Mouse (Mus musculus) intestine, embryonic 14.5 days (tissue): Measurements from ENCODE around the gene Zbtb20. TPM values are rescaled to one million over a fixed set of nuclear protein-coding genes. Genes with fewer than 3 reads are reported as not detected.

Experiments used
- ATAC-seq: fragments of 200-750 bp; cut with Nextera tagmentation; replicated peaks from 2 replicates; pipeline ENCODE4 v1.8.0; 2017; ENCODE audit warnings: low read depth, moderate number of reproducible peaks, moderate TSS enrichment, moderate library complexity; ENCODE audit not compliant: low FRiP score, low TSS enrichment
- DNase-seq: peaks from one replicate; pipeline ENCODE4 v3.0.0-alpha.2; 2018; ENCODE audit warnings: low spot score
- H3K27ac ChIP-seq: fragments of 300-500 bp; sonication (generic); 2 replicates; pipeline ENCODE4 v1.5.1; 2014; ENCODE audit warnings: low read depth, mild to moderate bottlenecking, control low read depth
- H3K27me3 ChIP-seq: fragments of 300-500 bp; sonication (generic); replicated peaks from 2 replicates; pipeline ENCODE4 v1.6.1; 2014; ENCODE audit warnings: low read length, control low read depth; ENCODE audit not compliant: control insufficient read depth, insufficient read depth
- H3K36me3 ChIP-seq: fragments of 300-500 bp; sonication (generic); 2 replicates; pipeline ENCODE4 v1.6.1; 2014; ENCODE audit warnings: low read length, control low read depth; ENCODE audit not compliant: control insufficient read depth, insufficient read depth
- H3K4me1 ChIP-seq: fragments of 300-500 bp; sonication (generic); replicated peaks from 2 replicates; pipeline ENCODE4 v1.6.1; 2014; ENCODE audit warnings: low read length, control low read depth, mixed read lengths; ENCODE audit not compliant: control insufficient read depth, insufficient read depth
- H3K4me2 ChIP-seq: fragments of 300-500 bp; sonication (generic); 2 replicates; pipeline ENCODE4 v1.6.1; 2014; ENCODE audit warnings: low read length
- H3K4me3 ChIP-seq: fragments of 300-500 bp; sonication (generic); 2 replicates; pipeline ENCODE4 v1.5.1; 2014; ENCODE audit warnings: low read depth, low read length, control low read depth, mixed read lengths
- H3K9ac ChIP-seq: fragments of 300-500 bp; sonication (generic); 2 replicates; pipeline ENCODE4 v1.6.1; 2014; ENCODE audit warnings: mild to moderate bottlenecking, low read length
- H3K9me3 ChIP-seq: fragments of 300-500 bp; sonication (generic); 2 replicates; pipeline ENCODE4 v1.6.1; 2016; ENCODE audit warnings: low read length, control low read depth; ENCODE audit not compliant: control insufficient read depth
- WGBS: fragments of 180-500 bp; shearing (Covaris S2); extraction: QIAGEN DNeasy Blood & Tissue Kit; methylation state at CpG from one replicate; pipeline ENCODE4 v1.1.7; 2014; 5-methylcytosine and 5-hydroxymethylcytosine counted together
- polyA plus RNA-seq: library from polyadenylated mRNA; unstranded; fragments of >200 nt; fragmentation: Nextera tagmentation; extraction: Ambion mirVana; gene quantifications from 2 replicates; pipeline ENCODE4 v1.2.1, GENCODE M21; 2014

The Zbtb20 gene
- polyA plus RNA-seq, 1 experiment from 2014 or later, result 27.3 TPM

- Histone ChIP-seq H3K4me3 (no peak overlapping the region), H3K27ac (peak overlapping the region; percentile 79), H3K4me2 (no peak overlapping the region; the same call in 1 of the 2 replicates), H3K9ac (no peak overlapping the region), H3K4me1 (peaks cover 18% of the 10 kb centered on the region; the same call in 1 of the 2 replicates), H3K36me3 (no peaks in the 10 kb centered on the region), H3K9me3 (no peaks in the 10 kb centered on the region), H3K27me3 (no peaks in the 10 kb centered on the region)
- WGBS, result 8% methylated on average over 10 of the region's 10 CpGs
- DNase-seq (peak; percentile 68), ATAC-seq (peak; percentile 67; the same call in 1 of the 2 replicates)
Measured at GRCm38 (mm10) chr16:43577399-43577798, 701.7 kb downstream of the Zbtb20 start.

GRCm38 (mm10) chr16:43578351-43578750, 702.7 kb downstream of the Zbtb20 start:
- DNase-seq (no peak), ATAC-seq (no peak)
- Histone ChIP-seq H3K4me2 (no peak overlapping the region), H3K4me1 (peaks cover 18% of the 10 kb centered on the region; the same call in 1 of the 2 replicates), H3K27ac (no peak overlapping the region), H3K9me3 (no peaks in the 10 kb centered on the region), H3K36me3 (no peaks in the 10 kb centered on the region), H3K4me3 (no peak overlapping the region), H3K27me3 (no peaks in the 10 kb centered on the region), H3K9ac (no peak overlapping the region)
- 58% methylated on average over 5 of the region's 5 CpGs for WGBS

- WGBS, result 85% methylated on average over 4 of the region's 4 CpGs
- Histone ChIP-seq H3K27me3 (no peaks in the 10 kb centered on the region), H3K36me3 (no peaks in the 10 kb centered on the region), H3K9ac (no peak overlapping the region), H3K9me3 (no peaks in the 10 kb centered on the region), H3K27ac (no peak overlapping the region), H3K4me2 (no peak overlapping the region), H3K4me1 (peaks cover 18% of the 10 kb centered on the region; the same call in 1 of the 2 replicates), H3K4me3 (no peak overlapping the region)
- DNase-seq (no peak), ATAC-seq (no peak)
Measured at GRCm38 (mm10) chr16:43579111-43579510, 703.4 kb downstream of the Zbtb20 start.

GRCm38 (mm10) chr16:43580321-43580822, 704.7 kb downstream of the Zbtb20 start:
- Histone ChIP-seq H3K36me3 (no peaks in the 10 kb centered on the region), H3K9ac (no peak overlapping the region), H3K27me3 (no peaks in the 10 kb centered on the region), H3K4me3 (no peak overlapping the region), H3K9me3 (no peaks in the 10 kb centered on the region), H3K4me1 (peaks cover 15% of the 10 kb centered on the region; the same call in 1 of the 2 replicates), H3K27ac (no peak overlapping the region), H3K4me2 (no peak overlapping the region)
- DNase-seq, result no peak
- 91% methylated on average over 6 of the region's 6 CpGs for WGBS
- ATAC-seq, result no peak

GRCm38 (mm10) chr16:43581551-43581950, 705.9 kb downstream of the Zbtb20 start:
- Histone ChIP-seq H3K9me3 (no peaks in the 10 kb centered on the region), H3K27ac (no peak overlapping the region), H3K36me3 (no peaks in the 10 kb centered on the region), H3K4me2 (no peak overlapping the region), H3K27me3 (no peaks in the 10 kb centered on the region), H3K4me3 (no peak overlapping the region), H3K9ac (no peak overlapping the region), H3K4me1 (peaks cover 10% of the 10 kb centered on the region; the same call in 1 of the 2 replicates)
- DNase-seq (no peak), ATAC-seq (no peak)
- WGBS, result 83% methylated on average over 4 of the region's 4 CpGs

GRCm38 (mm10) chr16:43586859-43587429, 711.3 kb downstream of the Zbtb20 start:
- Histone ChIP-seq H3K4me2 (no peak overlapping the region), H3K4me3 (no peak overlapping the region), H3K27ac (no peak overlapping the region), H3K9ac (no peak overlapping the region), H3K36me3 (no peaks in the 10 kb centered on the region), H3K27me3 (no peaks in the 10 kb centered on the region), H3K9me3 (no peaks in the 10 kb centered on the region), H3K4me1 (0 out of 2 replicates have a peak, but pooled peaks cover 2% of the 10 kb centered on the region)
- 85% methylated on average over 4 of the region's 4 CpGs for WGBS
- DNase-seq (no peak), ATAC-seq (no peak)

- Histone ChIP-seq H3K4me3 (no peak overlapping the region), H3K4me1 (0 out of 2 replicates have a peak, but pooled peaks cover 2% of the 10 kb centered on the region), H3K27ac (no peak overlapping the region), H3K9ac (no peak overlapping the region), H3K27me3 (no peaks in the 10 kb centered on the region), H3K9me3 (no peaks in the 10 kb centered on the region), H3K4me2 (no peak overlapping the region), H3K36me3 (no peaks in the 10 kb centered on the region)
- DNase-seq (no peak), ATAC-seq (no peak)
- 85% methylated on average over 7 of the region's 7 CpGs for WGBS
Measured at GRCm38 (mm10) chr16:43590704-43591493, 715.2 kb downstream of the Zbtb20 start.

- Histone ChIP-seq H3K27ac (no peak overlapping the region), H3K4me3 (no peak overlapping the region), H3K9ac (no peak overlapping the region), H3K27me3 (no peaks in the 10 kb centered on the region), H3K9me3 (no peaks in the 10 kb centered on the region), H3K4me2 (no peak overlapping the region), H3K36me3 (no peaks in the 10 kb centered on the region), H3K4me1 (0 out of 2 replicates have a peak, but pooled peaks cover 2% of the 10 kb centered on the region)
- DNase-seq (no peak), ATAC-seq (no peak)
- 60% methylated on average over 5 of the region's 5 CpGs for WGBS
Measured at GRCm38 (mm10) chr16:43592062-43592461, 716.4 kb downstream of the Zbtb20 start.
